Mouse (Mus musculus): Measurements from ENCODE around the gene Dlg1.

The Dlg1 gene

DNA sequence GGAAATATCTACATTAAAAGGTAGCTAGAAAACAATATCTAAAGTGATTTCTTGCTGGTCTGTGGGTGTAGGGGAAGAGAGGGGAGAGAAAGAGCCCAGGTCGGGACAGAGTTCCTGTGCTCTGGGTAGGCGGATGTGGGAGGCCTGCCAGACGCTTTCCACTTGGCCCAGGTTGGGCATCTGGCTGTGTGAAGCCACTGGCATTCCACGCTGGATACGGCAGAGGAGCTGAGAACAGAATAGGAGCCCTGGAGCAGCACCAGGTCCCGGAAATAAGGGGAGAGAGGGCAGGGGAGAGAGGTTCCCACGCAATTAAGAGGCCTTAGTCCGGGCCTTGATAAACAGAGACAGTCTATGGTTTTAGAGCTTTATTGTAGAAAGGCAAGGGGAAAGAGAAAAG lies 77.0 kb downstream of the Dlg1 start:
- DNase-seq, result peak; percentile 57 to 63

DNA sequence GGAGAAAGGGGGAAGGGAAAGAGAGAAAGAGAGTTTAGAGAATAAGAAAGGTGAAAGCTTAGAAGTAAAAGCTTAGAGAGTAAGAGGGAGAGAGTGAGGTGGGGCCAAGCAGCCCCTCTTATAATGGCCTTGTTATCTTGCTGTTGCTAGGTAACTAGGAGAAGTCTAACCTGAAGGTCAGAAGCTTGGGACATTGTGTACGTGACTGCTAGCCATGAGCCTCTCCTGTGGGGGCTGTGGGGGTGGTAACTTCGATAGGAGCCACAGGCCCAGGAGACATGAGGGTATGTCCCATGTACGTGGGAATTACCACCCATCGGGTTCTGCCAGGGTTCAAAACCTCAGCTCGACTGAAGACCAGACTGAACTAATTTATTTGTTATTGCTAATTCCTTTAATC lies 77.5 kb downstream of the Dlg1 start:
- DNase-seq, result no peak

DNA sequence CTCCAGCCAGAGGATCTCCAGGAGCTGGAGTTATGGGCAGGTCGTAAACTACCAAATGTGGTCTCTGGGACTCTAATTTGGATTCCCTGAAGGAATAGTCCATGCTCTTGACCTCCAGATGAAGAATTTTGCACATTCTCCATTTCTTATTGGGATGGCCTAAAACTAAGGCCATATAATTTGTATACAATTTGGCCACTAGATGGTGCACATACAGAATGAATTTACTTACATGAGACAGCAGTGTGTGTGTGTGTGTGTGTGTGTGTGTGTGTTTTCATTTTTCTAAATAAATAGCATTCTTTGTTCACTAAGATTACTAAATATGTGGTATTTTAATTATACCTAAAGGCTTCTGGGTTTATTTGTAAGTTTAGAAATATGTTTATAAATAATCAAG lies 87.3 kb downstream of the Dlg1 start:
- DNase-seq, result peak; percentile 30 to 40

DNA sequence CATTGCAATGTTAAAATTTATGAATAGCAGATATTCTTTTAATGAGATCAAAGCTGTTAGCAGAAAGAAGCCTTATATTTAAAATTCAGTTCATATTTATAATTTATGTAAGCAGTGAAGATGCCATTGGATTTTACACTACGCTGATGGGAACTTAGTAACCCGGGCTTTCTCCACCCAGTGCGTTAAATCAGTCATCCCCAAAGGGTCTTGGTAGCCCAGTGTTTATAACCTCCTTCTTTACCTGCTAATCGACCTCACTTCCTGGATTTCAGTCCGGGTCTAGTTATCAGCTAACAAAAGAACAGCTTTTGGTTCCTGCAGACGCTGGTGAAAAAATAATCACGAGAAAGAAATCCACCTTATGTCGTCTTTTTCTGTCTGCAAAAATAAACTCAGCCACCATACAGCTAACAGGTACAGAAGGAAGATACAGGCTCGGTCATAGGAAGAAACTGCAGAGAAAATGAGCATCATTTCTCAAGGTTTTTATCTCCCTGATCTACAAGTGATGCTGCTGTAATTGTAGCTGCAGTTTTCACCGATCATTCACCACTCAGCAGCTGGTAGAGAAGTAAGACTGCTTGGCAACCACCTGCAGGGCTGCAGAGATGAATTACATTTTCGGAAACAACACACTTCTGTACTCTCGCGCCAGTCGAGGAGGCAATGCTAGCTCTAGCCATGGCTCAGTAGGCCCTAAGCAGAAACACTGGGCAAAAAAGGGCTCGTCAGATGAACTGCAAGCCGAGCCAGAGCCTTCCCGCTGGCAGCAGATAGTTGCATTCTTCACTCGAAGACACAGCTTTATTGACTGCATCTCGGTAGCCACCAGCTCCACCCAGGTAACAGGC lies 91.2 kb downstream of the Dlg1 start:
- peak; percentile 66 to 76 for DNase-seq

DNA sequence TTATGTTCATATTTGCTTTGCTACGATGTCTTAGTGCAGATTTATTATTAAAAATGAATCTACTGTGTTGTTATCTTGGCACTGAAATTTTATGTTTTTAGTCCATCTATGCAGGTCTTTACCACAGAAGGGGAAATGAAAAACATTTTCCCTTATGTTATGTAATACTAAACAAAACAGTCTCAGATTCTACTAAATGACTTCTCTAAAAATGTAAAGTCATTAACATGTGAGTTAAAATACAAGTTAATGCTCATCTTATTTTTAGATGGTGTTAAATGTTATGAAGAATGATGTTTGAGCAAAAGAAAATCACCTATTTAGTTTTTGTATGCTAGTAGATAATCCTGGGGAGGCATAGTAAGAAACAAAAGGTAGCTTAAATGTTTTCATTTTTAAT lies 91.8 kb downstream of the Dlg1 start:
- no peak for DNase-seq

DNA sequence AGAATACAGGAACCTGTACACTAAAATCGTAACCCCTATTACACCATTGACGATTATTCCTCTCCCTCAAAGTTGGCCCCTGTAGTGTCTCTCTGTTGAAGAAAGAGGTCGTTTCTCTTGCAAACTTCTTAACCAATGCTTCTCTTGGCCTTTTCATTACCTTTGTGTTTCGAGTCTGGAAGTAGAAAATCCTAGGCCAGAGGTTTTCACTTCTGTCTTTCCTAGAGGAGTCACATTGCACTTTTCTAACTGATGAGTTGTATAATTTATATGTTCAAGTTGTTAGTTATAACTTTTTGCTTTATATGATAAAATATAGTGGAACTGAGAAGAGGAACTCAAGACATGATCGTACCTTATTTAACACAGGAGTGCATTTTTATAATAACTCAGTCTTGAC lies 93.2 kb downstream of the Dlg1 start:
- DNase-seq, result no peak

DNA sequence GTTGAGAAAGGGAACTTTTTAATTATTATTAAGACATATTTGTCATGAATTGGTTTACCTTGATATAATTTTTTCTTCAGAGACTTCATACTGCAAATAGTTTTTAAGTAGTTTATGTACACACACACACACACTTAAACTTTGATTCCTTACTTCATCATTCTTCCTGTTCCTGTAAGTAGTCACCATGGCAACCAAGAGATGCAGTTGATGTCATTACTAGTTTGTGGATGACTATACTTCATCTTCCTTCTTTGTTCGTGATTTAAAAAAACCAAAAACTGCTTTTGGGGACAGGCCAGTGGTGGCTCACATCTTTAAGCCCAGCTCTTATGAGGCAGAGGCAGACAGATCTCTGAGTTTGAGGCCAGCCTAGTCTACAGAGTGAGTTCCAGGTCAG lies 94.4 kb downstream of the Dlg1 start:
- no peak for DNase-seq

DNA sequence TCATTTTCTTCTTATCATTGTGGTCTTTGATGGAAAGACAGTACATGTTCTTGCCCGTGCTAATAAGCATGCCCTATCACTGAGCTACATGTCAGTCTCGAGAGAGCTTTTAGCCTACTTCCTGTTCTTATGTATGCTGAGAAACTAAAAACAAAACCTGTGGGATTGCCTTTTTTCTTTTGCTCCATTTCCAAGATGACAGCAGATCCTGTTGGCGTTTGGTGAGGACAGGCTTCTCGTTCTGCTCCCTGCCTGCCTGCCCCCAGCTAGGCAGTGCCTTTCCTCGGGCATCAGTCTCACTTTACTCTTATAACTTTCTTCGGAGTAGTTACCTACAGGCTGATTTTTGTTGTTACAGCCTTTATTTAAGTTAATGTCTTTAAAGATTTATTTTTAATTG lies 96.2 kb downstream of the Dlg1 start:
- DNase-seq, result no peak

DNA sequence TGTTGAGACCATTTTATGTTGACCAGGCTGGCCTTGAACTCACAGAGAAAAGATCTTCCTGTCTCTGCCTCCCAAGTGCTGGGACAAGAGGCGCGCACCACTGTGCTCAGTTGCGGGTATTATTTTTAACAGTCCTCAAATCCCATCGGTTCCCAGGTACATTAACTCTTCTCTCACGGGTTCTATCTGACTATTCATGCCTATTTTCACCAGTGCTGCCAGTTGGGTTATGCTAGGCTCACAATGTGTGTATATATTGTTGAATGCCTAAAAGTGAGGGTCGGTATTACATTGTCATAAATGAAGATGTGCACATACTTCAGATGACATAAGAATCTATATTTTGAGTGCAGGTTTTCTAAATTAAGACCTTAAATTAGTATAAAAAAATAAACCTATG lies 103.1 kb downstream of the Dlg1 start:
- DNase-seq, result no peak

DNA sequence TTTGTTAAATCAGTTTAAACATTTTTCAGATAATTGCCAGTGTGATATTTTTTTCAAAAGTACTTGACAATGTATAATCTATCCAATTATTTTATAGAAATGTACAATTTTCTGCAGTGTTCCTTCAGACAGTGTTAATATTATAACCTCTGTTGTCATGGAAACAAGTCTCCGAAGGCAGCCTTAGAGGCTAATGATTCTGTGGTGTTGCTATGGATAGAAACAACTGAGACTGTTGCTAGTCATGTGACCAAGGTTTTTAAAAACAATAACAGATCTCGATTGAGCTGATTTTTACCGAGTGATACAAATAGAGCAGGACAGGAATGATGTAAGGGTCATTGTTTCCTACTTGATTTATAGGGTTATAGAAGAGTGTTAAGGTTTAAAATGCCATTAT lies 103.5 kb downstream of the Dlg1 start:
- no peak for DNase-seq

DNA sequence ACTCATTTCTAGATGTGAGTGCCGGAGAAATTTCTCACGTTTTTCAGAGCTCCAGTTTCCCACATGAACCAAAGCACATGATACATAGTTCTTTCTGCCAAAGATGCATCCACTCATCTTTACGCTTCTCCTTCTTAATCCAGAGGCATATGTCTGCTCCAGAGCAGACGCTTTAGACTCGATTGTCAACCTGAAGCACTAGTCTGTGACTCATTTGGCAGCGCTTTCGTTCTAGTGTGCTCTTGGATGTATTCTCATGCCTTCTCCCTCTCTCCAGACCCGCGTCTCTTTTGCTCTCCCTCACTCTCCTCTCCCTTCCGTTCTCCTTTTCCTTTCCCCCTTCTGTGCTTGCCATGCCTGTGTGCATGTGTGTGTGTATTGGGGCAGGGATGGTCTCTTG lies 112.7 kb downstream of the Dlg1 start:
- DNase-seq, result no peak

DNA sequence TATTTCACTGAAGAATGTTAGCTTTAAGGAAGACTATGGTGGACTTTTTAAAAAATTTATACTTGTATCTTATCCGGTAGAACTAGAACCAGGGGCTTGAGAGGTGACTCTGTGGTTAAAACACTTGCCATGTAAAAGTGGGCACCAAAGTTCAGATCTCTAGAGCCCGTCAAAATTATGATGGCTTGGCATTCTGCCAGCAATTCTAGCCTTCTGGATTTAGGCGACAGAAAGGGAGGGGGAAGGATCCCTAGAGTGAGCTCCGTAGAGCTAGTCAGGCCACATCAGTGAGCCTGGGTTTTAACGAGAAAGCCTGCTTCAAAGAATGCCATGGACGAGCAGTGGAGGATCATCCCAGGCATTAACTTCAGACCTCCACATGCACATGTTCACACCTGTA lies 117.8 kb downstream of the Dlg1 start:
- DNase-seq, result no peak

DNA sequence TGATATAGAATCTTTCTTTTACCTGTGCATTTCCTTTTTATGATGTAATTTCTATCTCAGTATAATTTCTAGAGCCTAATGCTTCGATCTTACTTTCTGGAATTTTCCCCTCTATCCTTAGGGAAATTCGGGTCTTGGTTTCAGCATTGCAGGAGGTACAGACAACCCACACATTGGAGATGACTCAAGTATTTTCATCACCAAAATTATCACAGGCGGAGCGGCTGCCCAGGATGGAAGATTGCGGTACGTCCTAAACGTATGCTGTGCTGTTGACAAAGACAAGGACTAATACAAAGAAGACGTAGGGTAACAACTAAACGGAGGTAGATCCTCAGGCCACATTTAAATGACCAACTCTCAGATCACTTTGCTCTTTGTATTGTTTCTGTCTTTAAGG lies 126.8 kb downstream of the Dlg1 start:
- DNase-seq, result no peak

DNA sequence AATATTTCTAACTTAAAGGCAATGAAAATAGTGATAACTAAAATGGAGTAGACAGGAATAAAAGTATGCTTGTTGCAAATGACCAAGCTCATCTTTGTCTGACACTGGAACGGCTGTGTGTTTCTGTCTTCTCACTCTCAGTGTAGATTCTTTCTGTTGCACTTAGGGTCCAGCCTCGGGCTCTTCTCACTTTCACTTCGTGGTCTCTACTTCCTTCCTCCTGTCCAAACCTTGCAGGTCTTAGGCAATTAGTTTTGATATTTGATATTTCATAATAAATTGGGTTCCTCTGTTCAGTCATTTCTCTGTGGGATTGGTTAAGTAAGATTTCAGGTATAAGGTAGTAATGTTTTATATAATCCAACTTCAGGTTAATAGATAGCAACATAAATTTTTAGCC lies 140.4 kb downstream of the Dlg1 start:
- no peak for DNase-seq

DNA sequence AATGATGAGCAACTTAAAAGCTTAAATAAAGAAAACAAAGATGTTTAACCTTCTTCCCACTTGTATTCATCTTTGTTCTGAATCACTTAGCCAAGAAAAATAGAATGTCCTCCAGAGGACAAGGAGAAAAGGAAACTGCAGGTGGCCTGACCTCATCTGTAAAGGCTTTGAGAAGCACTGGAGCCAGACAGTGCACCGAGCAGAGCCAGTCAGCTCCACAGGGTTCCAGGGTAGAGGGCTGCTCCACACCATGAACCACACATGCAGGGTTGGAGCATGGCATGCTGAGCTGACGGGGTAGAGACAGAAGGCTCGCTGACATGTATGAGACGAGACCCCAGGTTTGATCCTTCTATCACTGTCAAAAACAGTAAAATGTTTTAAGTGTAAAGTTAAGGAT lies 162.8 kb downstream of the Dlg1 start:
- DNase-seq, result no peak

DNA sequence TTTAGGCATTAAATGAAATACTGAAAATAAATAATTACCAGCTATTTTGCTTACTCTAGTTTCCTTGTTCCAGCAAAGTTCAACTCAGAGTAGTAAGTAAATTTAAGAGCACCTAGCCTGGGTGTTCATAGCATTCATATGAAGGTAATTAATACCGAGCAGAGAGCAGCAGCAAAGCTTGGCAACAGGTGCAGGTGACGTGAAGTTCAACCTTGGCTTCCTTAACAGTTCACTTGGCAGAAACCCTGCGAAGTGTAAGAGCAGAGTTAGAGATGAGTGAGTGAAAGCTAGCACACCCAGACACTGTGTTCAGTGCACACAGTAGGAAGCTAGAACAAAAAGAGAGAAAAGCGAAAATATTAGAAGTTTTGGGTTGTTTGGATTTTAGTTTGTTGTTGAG lies 167.5 kb downstream of the Dlg1 start:
- no peak for DNase-seq

DNA sequence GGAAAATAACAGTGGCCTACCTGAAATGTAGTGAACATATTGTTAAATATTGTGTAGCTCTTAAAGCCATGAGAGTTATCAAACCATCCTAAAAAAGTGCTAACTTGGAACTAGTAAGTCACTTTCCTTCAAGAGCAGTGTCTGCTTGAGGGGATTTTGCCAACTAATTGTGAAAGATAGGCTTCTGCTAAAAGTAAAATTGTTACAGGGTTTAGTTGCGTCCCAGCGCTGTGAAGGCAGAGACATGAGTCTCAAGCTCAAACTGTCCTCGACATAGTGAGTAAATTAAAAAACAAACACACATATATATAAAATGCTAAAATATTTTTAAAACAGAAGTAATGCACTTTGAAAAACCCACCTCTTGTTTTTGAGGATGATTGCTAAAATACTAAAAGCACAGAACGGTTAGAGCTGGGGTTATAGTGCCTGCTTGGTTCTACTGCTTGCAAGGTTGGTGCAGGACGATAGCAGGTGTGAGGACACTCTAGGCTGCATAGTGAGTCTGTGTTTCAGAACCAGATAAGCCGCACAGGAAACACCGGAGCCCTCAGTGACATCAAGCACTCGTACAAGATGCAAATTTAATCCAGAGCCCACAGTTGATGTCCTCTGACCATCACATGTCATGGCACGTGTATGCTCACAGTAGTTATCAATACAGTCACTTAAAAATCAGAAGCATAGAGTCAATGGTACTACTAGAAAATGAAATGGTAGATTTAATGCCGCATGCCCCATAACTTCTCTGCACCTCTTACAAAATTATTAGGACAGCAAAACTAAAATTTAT lies 169.6 kb downstream of the Dlg1 start:
- DNase-seq, result no peak

DNA sequence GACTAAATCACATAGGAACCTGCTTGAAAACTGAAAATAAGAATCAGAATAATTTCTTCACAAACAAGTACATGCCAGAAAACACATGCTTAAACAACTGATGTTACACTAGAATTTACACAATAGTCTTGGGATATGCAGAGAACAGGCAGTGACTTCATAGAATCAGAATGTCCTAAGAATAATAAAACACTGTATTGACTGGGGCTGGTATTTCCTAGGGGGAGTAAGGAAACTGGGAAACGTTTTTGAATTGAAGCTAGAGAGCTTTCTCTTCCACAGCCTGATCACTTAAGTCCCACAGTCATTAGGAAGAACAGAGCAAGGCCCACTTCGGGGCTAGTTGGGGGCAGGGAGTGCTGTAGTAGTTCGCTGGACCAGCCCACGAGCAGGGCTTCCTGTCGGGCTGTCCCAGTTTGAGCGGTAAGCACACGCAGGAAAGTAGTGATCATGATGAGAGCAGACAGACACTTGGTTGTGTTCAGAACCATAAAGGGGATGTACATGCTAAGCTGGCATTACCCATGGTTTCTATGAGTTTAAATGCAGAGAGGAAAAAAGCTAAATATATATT lies 170.9 kb downstream of the Dlg1 start:
- no peak for DNase-seq

DNA sequence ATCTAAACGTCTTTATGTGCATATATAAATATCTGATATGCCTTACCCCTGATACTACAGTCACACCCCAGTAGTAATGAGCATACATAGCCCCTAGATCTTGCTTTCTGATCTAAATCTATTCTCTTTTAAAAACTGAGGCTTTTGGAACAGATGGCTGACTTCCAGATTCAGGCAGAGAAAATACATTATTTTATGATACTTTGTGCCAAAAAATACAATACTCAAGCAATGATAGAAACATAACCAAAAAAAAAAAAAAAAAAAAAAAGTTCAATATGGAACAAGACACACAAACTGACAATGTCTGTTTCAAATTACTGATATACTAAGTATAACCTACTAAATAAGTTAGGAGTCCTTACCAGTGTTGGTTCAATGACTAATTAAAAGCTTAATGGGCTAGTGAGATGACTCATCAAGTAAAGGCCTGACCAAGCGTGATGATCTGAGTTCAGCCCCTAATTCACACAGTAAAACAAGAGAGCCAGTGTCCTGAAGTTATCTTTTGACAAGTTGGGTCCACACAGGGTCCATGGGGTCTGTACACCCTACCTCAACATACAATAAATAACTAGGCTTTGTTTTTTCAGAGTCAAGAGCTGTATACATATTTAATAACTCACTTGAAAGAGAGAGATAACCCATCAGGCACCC lies 171.5 kb downstream of the Dlg1 start:
- no peak for DNase-seq

DNA sequence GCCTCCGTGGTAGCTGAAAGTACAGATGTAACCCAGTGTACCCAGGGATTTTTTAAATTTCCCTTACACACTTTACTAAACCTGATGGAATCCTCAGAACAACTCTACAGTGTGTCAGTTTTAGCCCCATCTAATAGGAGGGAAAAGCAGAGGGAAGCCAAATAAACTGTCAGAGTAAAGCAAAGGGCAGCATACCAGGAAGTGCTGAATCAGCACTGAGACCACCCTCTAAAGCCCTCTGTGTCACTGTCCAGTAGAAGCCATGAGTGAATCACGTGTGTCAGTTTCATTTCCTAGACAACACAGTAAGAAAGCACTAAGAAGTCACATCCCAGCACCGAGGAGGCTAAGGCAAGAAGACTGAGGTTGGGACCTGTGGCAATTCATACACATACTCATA lies 174.1 kb downstream of the Dlg1 start:
- DNase-seq, result no peak

DNA sequence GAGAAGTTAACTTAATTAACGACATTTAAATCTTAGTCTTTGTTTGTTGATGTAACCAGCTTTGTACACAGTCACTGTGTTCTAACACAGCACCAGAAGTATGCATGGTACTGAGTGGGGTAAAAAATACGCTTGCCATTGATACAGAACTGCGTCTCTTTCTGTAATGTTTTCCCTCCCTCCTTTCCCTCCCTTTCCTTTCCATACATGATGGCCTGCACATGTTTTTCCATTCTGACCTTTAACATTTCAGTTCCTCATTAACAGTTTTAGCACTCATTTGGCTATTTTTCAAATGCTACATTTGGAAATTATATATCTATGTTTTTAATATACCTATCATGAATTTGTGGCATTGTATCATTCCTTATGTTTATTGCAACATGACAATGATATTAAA lies 181.0 kb downstream of the Dlg1 start:
- no peak for DNase-seq

DNA sequence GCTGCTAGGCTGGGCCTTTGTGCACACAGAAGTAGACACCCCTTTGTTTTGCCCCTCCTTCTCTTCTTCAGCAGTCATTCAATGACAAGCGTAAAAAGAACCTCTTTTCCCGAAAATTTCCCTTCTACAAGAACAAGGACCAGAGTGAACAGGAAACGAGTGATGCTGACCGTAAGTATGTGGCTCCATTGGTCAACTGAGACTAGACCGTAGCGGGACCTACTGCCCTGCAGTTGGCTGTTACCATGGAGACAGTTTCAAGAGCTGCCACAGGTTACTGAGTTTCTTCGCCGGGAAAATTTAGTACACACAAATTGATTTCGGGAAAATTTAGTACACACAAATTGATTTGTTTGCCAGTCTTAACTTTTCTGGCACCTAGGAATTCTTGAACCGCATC lies 183.5 kb downstream of the Dlg1 start:
- no peak for DNase-seq

DNA sequence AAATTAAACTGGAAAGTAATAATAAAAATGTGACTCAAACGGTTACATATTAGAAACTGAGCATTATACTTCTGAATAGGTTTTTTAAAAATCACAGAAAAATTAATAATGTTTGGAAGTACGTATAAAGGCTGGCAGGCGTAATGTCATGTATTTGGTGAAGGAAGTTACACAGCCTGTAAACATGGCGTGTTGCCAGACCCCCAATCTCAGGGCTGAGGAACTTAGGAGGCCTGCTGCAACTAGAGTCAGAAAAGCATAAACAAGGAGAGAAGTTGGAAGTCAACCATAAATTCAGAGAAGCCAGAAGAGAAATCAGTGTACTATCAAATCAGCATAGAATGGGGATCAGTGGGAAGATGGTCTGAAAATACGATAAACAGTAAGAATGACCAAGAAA lies 200.7 kb downstream of the Dlg1 start:
- no peak for DNase-seq

DNA sequence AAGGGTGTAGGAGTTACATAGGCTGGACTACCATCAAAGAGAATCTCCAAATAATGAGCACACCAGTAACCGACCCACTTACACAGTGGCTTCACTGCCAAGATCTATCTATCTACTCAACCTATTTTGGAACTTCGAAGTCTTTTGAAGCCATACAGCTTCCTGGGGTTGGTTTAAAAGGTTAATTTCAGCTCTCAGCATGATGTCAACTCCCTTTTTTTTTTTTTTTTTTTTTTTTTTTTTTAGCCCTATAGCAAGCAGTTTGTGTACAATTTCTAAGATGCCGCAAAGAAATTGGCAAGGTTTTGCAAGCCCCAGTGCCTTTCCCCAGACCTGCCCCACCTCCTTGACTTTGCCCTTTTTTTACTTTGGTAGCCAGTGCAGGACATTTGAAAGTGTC lies 202.0 kb downstream of the Dlg1 start:
- no peak for DNase-seq
